3 mouse cellular contexts compared by ENCODE assay signal in genomic region chr1:191861247-191861646, GRCm38 (mm10).
"Had no signal": no experiment of that assay in that cellular context is flagged by ENCODE, and none has a peak within 500 bp of the region (broad histone marks: within the 10 kb centered on the region; RNA-seq: fewer than 3 reads in every experiment).

No protein-coding gene starts in this region.

- DNase-seq: kidney, adult 11 months; lung, adult 2 months; lung, postnatal 4 days had no signal
